Mouse (Mus musculus) spleen, postnatal 36 days (tissue): ENCODE results near the gene Adprh.

Experiments used
- DNase-seq, 2 experiments: peaks; one replicate each; pipeline ENCODE4 v3.0.0; 2022; ENCODE audit warnings: low spot score in 2 of 2, mixed read lengths in 1 of 2

The Adprh gene

GRCm38 (mm10) chr16:38443721-38444464 lies 8.6 kb downstream of the Adprh start:
- DNase-seq: no peak

- no peak for DNase-seq
Measured at GRCm38 (mm10) chr16:38442216-38442615, 10.3 kb downstream of the Adprh start.

GRCm38 (mm10) chr16:38441611-38442010 lies 10.9 kb downstream of the Adprh start:
- DNase-seq: no peak

- DNase-seq: no peak
Measured at GRCm38 (mm10) chr16:38440403-38440802, 12.1 kb downstream of the Adprh start.

GRCm38 (mm10) chr16:38439190-38439589 lies 13.3 kb downstream of the Adprh start:
- DNase-seq: no peak

GRCm38 (mm10) chr16:38434295-38434795 lies 18.2 kb downstream of the Adprh start:
- no peak for DNase-seq

- DNase-seq: no peak
Measured at GRCm38 (mm10) chr16:38433514-38433913, 19.0 kb downstream of the Adprh start.

- no peak for DNase-seq
Measured at GRCm38 (mm10) chr16:38432498-38433425, 19.7 kb downstream of the Adprh start, which contains the start of gene Pla1a. Pla1a (minus strand) TSS chr16:38433145.

- no peak for DNase-seq
Measured at GRCm38 (mm10) chr16:38431446-38432185, 20.9 kb downstream of the Adprh start.

GRCm38 (mm10) chr16:38425799-38426198 lies 26.7 kb downstream of the Adprh start:
- DNase-seq: no peak

- no peak for DNase-seq
Measured at GRCm38 (mm10) chr16:38425374-38425773, 27.1 kb downstream of the Adprh start.

GRCm38 (mm10) chr16:38414953-38415352 lies 37.5 kb downstream of the Adprh start:
- DNase-seq: no peak

- DNase-seq: no peak
Measured at GRCm38 (mm10) chr16:38408416-38408815, 44.1 kb downstream of the Adprh start.

- peak; percentile 23 to 32 for DNase-seq
Measured at GRCm38 (mm10) chr16:38407584-38407983, 44.9 kb downstream of the Adprh start.

GRCm38 (mm10) chr16:38406708-38407107 lies 45.8 kb downstream of the Adprh start:
- DNase-seq: peak; percentile 23 to 28

GRCm38 (mm10) chr16:38406293-38406692 lies 46.2 kb downstream of the Adprh start:
- no peak for DNase-seq

GRCm38 (mm10) chr16:38403639-38404038 lies 48.9 kb downstream of the Adprh start:
- DNase-seq: peak; percentile 46 to 54

GRCm38 (mm10) chr16:38401468-38401867 lies 51.0 kb downstream of the Adprh start:
- DNase-seq: no peak

- DNase-seq: no peak
Measured at GRCm38 (mm10) chr16:38400311-38400960, 52.1 kb downstream of the Adprh start.

- DNase-seq: peak; percentile 72 to 76
Measured at GRCm38 (mm10) chr16:38399531-38400231, 52.8 kb downstream of the Adprh start.

- DNase-seq: no peak
Measured at GRCm38 (mm10) chr16:38399076-38399475, 53.4 kb downstream of the Adprh start.
